Mouse (Mus musculus) bone marrow macrophage, adult 2 months (primary cell): ENCODE results near the gene Gm12185.
"Not testable (repeated sequence)": the region's sequence is repeated elsewhere in the genome, so short reads cannot be mapped to it uniquely, and the experiment has no call there.

Experiments
- CTCF ChIP-seq: IDR thresholded peaks from 2 replicates; pipeline ENCODE4 v1.5.1; 2012; ENCODE audit warnings: low read depth, mild to moderate bottlenecking, low read length, moderate library complexity
- POLR2A ChIP-seq: IDR thresholded peaks from 2 replicates; pipeline ENCODE4 v1.6.1; 2012; ENCODE audit warnings: mild to moderate bottlenecking, low read depth, low read length, borderline replicate concordance

GRCm38 (mm10) chr11:48946090-48946489 is 45.9 kb downstream of the Gm12185 start, which contains the start of gene Psme2b:
- not testable (repeated sequence) for TF ChIP-seq CTCF, POLR2A
